Mouse (Mus musculus) ovary, postnatal 36 days (tissue): Measurements from ENCODE around the gene Plcb4.
"Not testable (repeated sequence)": the region's sequence is repeated elsewhere in the genome, so short reads cannot be mapped to it uniquely, and the experiment has no call there.

Source experiments
- DNase-seq: peaks from one replicate; pipeline ENCODE4 v3.0.0; 2022; ENCODE audit warnings: low spot score, mixed read lengths

Gene Plcb4

GRCm38 (mm10) chr2:135673649-135674048, 14.8 kb downstream of the Plcb4 start:
- DNase-seq: no peak

- no peak for DNase-seq
Observed at GRCm38 (mm10) chr2:135675284-135675683, 16.5 kb downstream of the Plcb4 start.

- DNase-seq: no peak
Observed at GRCm38 (mm10) chr2:135676978-135677501, 18.2 kb downstream of the Plcb4 start.

GRCm38 (mm10) chr2:135677601-135678000, 18.8 kb downstream of the Plcb4 start:
- no peak for DNase-seq

- DNase-seq: no peak
Observed at GRCm38 (mm10) chr2:135680001-135680400, 21.2 kb downstream of the Plcb4 start.

- DNase-seq: no peak
Observed at GRCm38 (mm10) chr2:135680406-135681134, 21.8 kb downstream of the Plcb4 start.

GRCm38 (mm10) chr2:135683684-135684440, 25.1 kb downstream of the Plcb4 start:
- no peak for DNase-seq

GRCm38 (mm10) chr2:135686692-135687091, 27.9 kb downstream of the Plcb4 start:
- no peak for DNase-seq

GRCm38 (mm10) chr2:135687585-135687984, 28.8 kb downstream of the Plcb4 start:
- no peak for DNase-seq

- DNase-seq: no peak
Observed at GRCm38 (mm10) chr2:135692568-135693488, 34.0 kb downstream of the Plcb4 start.

- no peak for DNase-seq
Observed at GRCm38 (mm10) chr2:135700686-135701413, 42.0 kb downstream of the Plcb4 start.

- DNase-seq: no peak
Observed at GRCm38 (mm10) chr2:135704673-135705072, 45.9 kb downstream of the Plcb4 start.

GRCm38 (mm10) chr2:135707305-135707704, 48.5 kb downstream of the Plcb4 start:
- DNase-seq: no peak

GRCm38 (mm10) chr2:135708386-135708785, 49.6 kb downstream of the Plcb4 start:
- no peak for DNase-seq

- DNase-seq: no peak
Observed at GRCm38 (mm10) chr2:135708796-135709195, 50.0 kb downstream of the Plcb4 start.

- not testable (repeated sequence) for DNase-seq
Observed at GRCm38 (mm10) chr2:135709736-135710135, 50.9 kb downstream of the Plcb4 start.

GRCm38 (mm10) chr2:135711049-135711924, 52.5 kb downstream of the Plcb4 start:
- DNase-seq: no peak

GRCm38 (mm10) chr2:135711925-135712288, 53.1 kb downstream of the Plcb4 start:
- peak; percentile 84 for DNase-seq

- DNase-seq: no peak
Observed at GRCm38 (mm10) chr2:135712331-135712730, 53.5 kb downstream of the Plcb4 start.

- no peak for DNase-seq
Observed at GRCm38 (mm10) chr2:135712921-135713320, 54.1 kb downstream of the Plcb4 start.
